Mouse (Mus musculus) layer of hippocampus, adult 2 months (tissue): ENCODE measurements at regions not wholly inside any gene's neighbourhood (a gene's known extent, or its start where the extent isn't known, plus 50 kb on each side); places are given as distances from the start of the nearest gene placed in this dataset.

Experiments
- DNase-seq, 2 experiments: peaks; one replicate each; pipeline ENCODE4 v3.0.0; 2022; ENCODE audit warnings: low spot score in 2 of 2
- H3K27ac ChIP-seq: fragments of 200-600 bp; 2 replicates; pipeline ENCODE4 v1.8.1; 2022
- H3K4me3 ChIP-seq: fragments of 200-600 bp; 2 replicates; pipeline ENCODE4 v1.8.1; 2022; ENCODE audit warnings: mild to moderate bottlenecking
- CTCF ChIP-seq: fragments of 200-600 bp; conservative IDR thresholded peaks from 2 replicates; pipeline ENCODE4 v1.8.1; 2022; ENCODE audit warnings: antibody characterized with exemption, mild to moderate bottlenecking, moderate library complexity

GRCm38 (mm10) chr2:108289696-108290430 is 990.7 kb upstream of the Kif18a start:
- Histone ChIP-seq H3K4me3 (no peak overlapping the region), H3K27ac (no peak overlapping the region)
- peak in 1 of 2 experiments; percentile 36 for DNase-seq
- no peak for TF ChIP-seq CTCF

DNA sequence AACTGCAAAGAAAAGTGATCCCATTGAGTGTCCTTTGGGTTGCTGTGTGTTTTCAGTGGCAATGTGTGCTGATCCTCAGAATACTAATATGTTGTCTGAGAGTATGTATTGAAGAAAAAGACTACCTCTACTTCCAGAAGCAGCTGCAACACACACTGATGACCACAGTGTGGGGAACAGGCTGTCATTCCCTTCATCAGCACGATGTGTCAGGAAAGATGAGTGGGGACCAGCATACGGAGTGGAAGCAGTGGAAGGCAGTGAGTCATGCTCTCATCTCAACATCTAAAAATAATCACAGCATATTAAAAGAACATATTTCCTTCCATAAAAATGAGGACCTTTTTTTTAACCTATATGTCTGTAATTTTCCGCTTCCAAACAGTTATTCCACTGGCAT is 977.8 kb upstream of the Kif18a start:
- Histone ChIP-seq H3K27ac (peak overlapping the region; percentile 47), H3K4me3 (no peak overlapping the region)
- no peak for TF ChIP-seq CTCF
- DNase-seq: peak; percentile 21 to 67
